ENCODE assay signal across 8 mouse cellular contexts in genomic region chr12:79856116-79856909, GRCm38 (mm10).
DNase-seq lines count a peak whose midpoint lies in the region; ATAC-seq lines count a peak whose summit lies in the region.

No protein-coding gene starts in this region.

- H3K4me1 ChIP-seq in stomach, embryonic 14.5 days (ENCODE audit: control insufficient read depth, insufficient read depth, low read length): peaks cover 59% of the 10 kb centered on the region
- peaks cover 4% of the 10 kb centered on the region; the same call in 1 of the 2 replicates for H3K4me1 ChIP-seq in hindbrain, embryonic 16.5 days (ENCODE audit: control insufficient read depth, insufficient read depth, low read depth, low read length)

- WGBS in stomach, embryonic 14.5 days: 52% methylated on average over 11 of the region's 11 CpGs
- WGBS in hindbrain, embryonic 16.5 days: 84% methylated on average over 11 of the region's 11 CpGs

- no peak overlapping the region for H3K4me3 ChIP-seq in stomach, embryonic 14.5 days (ENCODE audit: low read depth, low read length)
- no peak overlapping the region for H3K4me3 ChIP-seq in hindbrain, embryonic 16.5 days (ENCODE audit: low read length)

- peak; percentile 80 for DNase-seq in adrenal gland, adult 2 months
- DNase-seq in adrenal gland, postnatal 4 days (ENCODE audit: low spot score in 2 of 2): no peak
- peak; percentile 81 to 89 for DNase-seq in heart, adult 9 months (ENCODE audit: low spot score in 2 of 2)
- DNase-seq in kidney, postnatal 14 days: peak; percentile 88
- DNase-seq in cerebellum, adult 9-10 months: no peak

- H3K36me3 ChIP-seq in stomach, embryonic 14.5 days (ENCODE audit: control insufficient read depth, insufficient read depth, low read length): no peaks in the 10 kb centered on the region
- no peaks in the 10 kb centered on the region for H3K36me3 ChIP-seq in hindbrain, embryonic 16.5 days (ENCODE audit: control insufficient read depth, insufficient read depth, low read length)

- peak; percentile 58; the same call in 1 of the 2 replicates for ATAC-seq in stomach, embryonic 14.5 days (ENCODE audit: insufficient number of reproducible peaks, insufficient read depth, low FRiP score, low read depth)
- ATAC-seq in inflammation-experienced regulatory T-cells, adult 6 months: no peak
- ATAC-seq in hindbrain, embryonic 16.5 days: no peak

- peak overlapping the region; percentile 95 for H3K27ac ChIP-seq in stomach, embryonic 14.5 days (ENCODE audit: low read length)
- H3K27ac ChIP-seq in hindbrain, embryonic 16.5 days (ENCODE audit: low read depth, low read length): no peak overlapping the region

- H3K9ac ChIP-seq in stomach, embryonic 14.5 days (replicated peaks; ENCODE audit: low read depth, low read length): no peak overlapping the region
- H3K9ac ChIP-seq in hindbrain, embryonic 16.5 days (ENCODE audit: low read depth, low read length): no peak overlapping the region

- H3K27me3 ChIP-seq in stomach, embryonic 14.5 days (ENCODE audit: control insufficient read depth, insufficient read depth, low read length): no peaks in the 10 kb centered on the region
- H3K27me3 ChIP-seq in hindbrain, embryonic 16.5 days (replicated peaks; ENCODE audit: control insufficient read depth, insufficient read depth, low read length): no peaks in the 10 kb centered on the region

- H3K9me3 ChIP-seq in stomach, embryonic 14.5 days (ENCODE audit: control insufficient read depth, low read depth, low read length): peaks cover 3% of the 10 kb centered on the region; the same call in 1 of the 2 replicates
- H3K9me3 ChIP-seq in hindbrain, embryonic 16.5 days (ENCODE audit: control insufficient read depth, low read length): no peaks in the 10 kb centered on the region

- H3K4me2 ChIP-seq in stomach, embryonic 14.5 days (replicated peaks; ENCODE audit: low read depth, low read length): no peak overlapping the region
- H3K4me2 ChIP-seq in hindbrain, embryonic 16.5 days (ENCODE audit: low read length): no peak overlapping the region

Comparison
In these comparisons a context has a peak if more than half of its experiments do, and no peak if none do; other contexts are left out.
1. DNase-seq: peak in adrenal gland, adult 2 months (single experiment), heart, adult 9 months (2 of 2) and kidney, postnatal 14 days (single experiment); none in adrenal gland, postnatal 4 days (0 of 2) and cerebellum, adult 9-10 months (single experiment).